Mouse (Mus musculus) CH12.LX (cell line): ENCODE measurements at regions not wholly inside any gene's neighbourhood (a gene's known extent, or its start where the extent isn't known, plus 50 kb on each side); places are given as distances from the start of the nearest gene placed in this dataset.

ENCODE experiments used
- DNase-seq: peaks from one replicate; pipeline ENCODE4 v3.0.0-alpha.2; 2013; ENCODE audit errors: extremely low read depth
- H3K27ac ChIP-seq: 2 replicates; pipeline ENCODE4 v1.5.1; 2012; ENCODE audit warnings: low read depth, mild to moderate bottlenecking, control low read depth, moderate library complexity; ENCODE audit not compliant: insufficient read depth
- H3K27me3 ChIP-seq: replicated peaks from 2 replicates; pipeline ENCODE3; 2012; ENCODE audit warnings: inconsistent platforms
- H3K36me3 ChIP-seq, 2 experiments: replicated peaks in 1 of 2; 2 replicates each; pipeline versions ENCODE3 to v1.6.1; 2012; ENCODE audit warnings: inconsistent platforms in 1 of 2, low read length in 1 of 2, mild to moderate bottlenecking in 1 of 2, mixed read lengths in 1 of 2, moderate library complexity in 1 of 2; ENCODE audit not compliant: control insufficient read depth in 1 of 2, insufficient read depth in 1 of 2
- H3K4me1 ChIP-seq, 2 experiments: 2 replicates each; pipeline ENCODE4 v1.6.1; 2012; ENCODE audit warnings: inconsistent platforms in 1 of 2, moderate library complexity in 1 of 2; ENCODE audit not compliant: insufficient read depth in 2 of 2, control insufficient read depth in 1 of 2
- H3K4me2 ChIP-seq: 2 replicates; pipeline ENCODE4 v1.6.1; 2012; ENCODE audit warnings: low read depth, mild to moderate bottlenecking, control low read depth; ENCODE audit not compliant: poor library complexity, insufficient read depth, severe bottlenecking
- H3K4me3 ChIP-seq, 3 experiments: fragments of 150-350 bp in 1 of 3; sonication (generic) in 1 of 3; replicated peaks in 1 of 3; 2 replicates each; pipeline versions ENCODE3 to v1.5.1; 2011 to 2012; ENCODE audit warnings: low read depth in 2 of 3, low read length in 2 of 3, mild to moderate bottlenecking in 2 of 3, moderate library complexity in 2 of 3, control low read depth in 1 of 3, improper control_type of control experiment in 1 of 3, inconsistent platforms in 1 of 3, mixed read lengths in 1 of 3; ENCODE audit not compliant: poor library complexity in 1 of 3
- H3K79me2 ChIP-seq: replicated peaks from 2 replicates; pipeline ENCODE4 v1.6.1; 2012; ENCODE audit warnings: mild to moderate bottlenecking, moderate library complexity; ENCODE audit not compliant: control insufficient read depth, poor library complexity, insufficient read depth, severe bottlenecking; ENCODE audit errors: extremely low read depth
- H3K9ac ChIP-seq: 2 replicates; pipeline ENCODE4 v1.6.1; 2012; ENCODE audit warnings: low read depth, mild to moderate bottlenecking, control low read depth, moderate library complexity; ENCODE audit not compliant: insufficient read depth
- H3K9me3 ChIP-seq: replicated peaks from 2 replicates; pipeline ENCODE3; 2012; ENCODE audit warnings: low read length, inconsistent platforms, mixed read lengths
- BHLHE40 ChIP-seq: IDR thresholded peaks from 2 replicates; pipeline ENCODE4 v1.6.1; 2011; ENCODE audit warnings: mild to moderate bottlenecking, low read depth, low read length, improper control_type of control experiment
- CHD1 ChIP-seq: IDR thresholded peaks from 2 replicates; pipeline ENCODE4 v1.6.1; 2012; ENCODE audit warnings: low read depth, low read length, improper control_type of control experiment, inconsistent platforms
- E2F4 ChIP-seq: IDR thresholded peaks from 2 replicates; pipeline ENCODE4 v1.6.1; 2011; ENCODE audit warnings: low read depth, low read length, improper control_type of control experiment; ENCODE audit not compliant: insufficient replicate concordance
- IRF4 ChIP-seq: IDR thresholded peaks from 2 replicates; pipeline ENCODE4 v1.6.1; 2014; ENCODE audit warnings: low read depth, mild to moderate bottlenecking, inconsistent platforms, low read length, improper control_type of control experiment
- KAT2A ChIP-seq: IDR thresholded peaks from 2 replicates; pipeline ENCODE4 v1.6.1; 2012; ENCODE audit warnings: low read length, improper control_type of control experiment, inconsistent platforms; ENCODE audit not compliant: insufficient replicate concordance
- MAX ChIP-seq: IDR thresholded peaks from 2 replicates; pipeline ENCODE4 v1.6.1; 2011; ENCODE audit warnings: low read length, improper control_type of control experiment
- MAZ ChIP-seq: IDR thresholded peaks from 2 replicates; pipeline ENCODE4 v1.6.1; 2012; ENCODE audit warnings: low read depth, mild to moderate bottlenecking, inconsistent platforms, low read length, improper control_type of control experiment, moderate library complexity
- MEF2A ChIP-seq: IDR thresholded peaks from 2 replicates; pipeline ENCODE4 v1.6.1; 2014; ENCODE audit warnings: low read depth, mild to moderate bottlenecking, inconsistent platforms, low read length, improper control_type of control experiment, borderline replicate concordance
- POLR2A ChIP-seq: IDR thresholded peaks from 2 replicates; pipeline ENCODE4 v1.6.1; 2011; ENCODE audit warnings: low read depth, mild to moderate bottlenecking, improper control_type of control experiment, low read length
- POLR2AphosphoS2 ChIP-seq: IDR thresholded peaks from 2 replicates; pipeline ENCODE4 v1.6.1; 2011; ENCODE audit warnings: low read depth, low read length, improper control_type of control experiment
- SIN3A ChIP-seq: IDR thresholded peaks from 2 replicates; pipeline ENCODE4 v1.6.1; 2012; ENCODE audit warnings: low read length, improper control_type of control experiment, inconsistent platforms
- USF1 ChIP-seq: IDR thresholded peaks from 2 replicates; pipeline ENCODE4 v1.6.1; 2014; ENCODE audit warnings: low read depth, mild to moderate bottlenecking, inconsistent platforms, low read length, improper control_type of control experiment
- ZMIZ1 ChIP-seq: IDR thresholded peaks from 2 replicates; pipeline ENCODE4 v1.6.1; 2012; ENCODE audit warnings: low read depth, mild to moderate bottlenecking, inconsistent platforms, low read length, improper control_type of control experiment
- ZNF384 ChIP-seq: IDR thresholded peaks from 2 replicates; pipeline ENCODE4 v1.6.1; 2012; ENCODE audit warnings: low read depth, low read length, improper control_type of control experiment, inconsistent platforms
- dilution Hi-C: fragments of 300-500 bp; cut with MboI; formaldehyde crosslinking; loops from 2 replicates; pipeline ENCODE4 v1.14.3; 2020; ENCODE audit warnings: low sequenced_read_pairs; ENCODE audit not compliant: extremely low pct_unique_long_range_greater_than_20kb, extremely low pct_ligation_motif_present
- in situ Hi-C: fragments of 300-500 bp; cut with MboI; formaldehyde crosslinking; loops from 3 replicates; pipeline ENCODE4 v1.14.3; 2019; ENCODE audit warnings: low sequenced_read_pairs, low pct_ligation_motif_present, low pct_unique_long_range_greater_than_20kb, mixed read lengths

GRCm38 (mm10) chr15:21995121-21995826, 553.5 kb upstream of the Cdh18 start:
- H3K9ac ChIP-seq = no peak overlapping the region
- no peak for DNase-seq
- no peaks in the 10 kb centered on the region for H3K36me3 ChIP-seq
- no peak overlapping the region for H3K4me2 ChIP-seq
- no peaks in the 10 kb centered on the region for H3K27me3 ChIP-seq
- in situ Hi-C loops (no loop called here), dilution Hi-C loops (no loop called here)
- no peaks in the 10 kb centered on the region for H3K4me1 ChIP-seq
- no peak for TF ChIP-seq E2F4
- no peak for TF ChIP-seq KAT2A
- TF ChIP-seq, all 38 proteins: peak for 0
- H3K9me3 ChIP-seq = peaks cover 55% of the 10 kb centered on the region
- no peak overlapping the region for H3K27ac ChIP-seq
- H3K4me3 ChIP-seq = no peak overlapping the region
- no peaks in the 10 kb centered on the region for H3K79me2 ChIP-seq

GRCm38 (mm10) chr15:22019977-22020376, 528.8 kb upstream of the Cdh18 start:
- no peak for TF ChIP-seq ZNF384
- no peak for TF ChIP-seq USF1
- TF ChIP-seq ZMIZ1 = no peak
- no peak for TF ChIP-seq POLR2A
- no peak for TF ChIP-seq MEF2A
- TF ChIP-seq POLR2AphosphoS2 = no peak
- no peak for TF ChIP-seq MAZ
- TF ChIP-seq BHLHE40 = no peak
- no peak for TF ChIP-seq SIN3A
- TF ChIP-seq MAX = no peak
- Histone ChIP-seq H3K9me3 (peaks cover 34% of the 10 kb centered on the region), H3K27ac (no peak overlapping the region), H3K4me1 (no peaks in the 10 kb centered on the region), H3K4me2 (no peak overlapping the region), H3K79me2 (no peaks in the 10 kb centered on the region), H3K9ac (no peak overlapping the region), H3K36me3 (no peaks in the 10 kb centered on the region), H3K4me3 (no peak overlapping the region), H3K27me3 (no peaks in the 10 kb centered on the region)
- no peak for DNase-seq
- in situ Hi-C loops = no loop called here
- dilution Hi-C loops = no loop called here

- in situ Hi-C loops = no loop called here
- no peaks in the 10 kb centered on the region for H3K27me3 ChIP-seq
- no peaks in the 10 kb centered on the region for H3K4me1 ChIP-seq
- no peak overlapping the region for H3K4me3 ChIP-seq
- no peak overlapping the region for H3K9ac ChIP-seq
- TF ChIP-seq IRF4 = no peak
- TF ChIP-seq CHD1 = no peak
- peaks cover 17% of the 10 kb centered on the region for H3K9me3 ChIP-seq
- DNase-seq = no peak
- H3K36me3 ChIP-seq = no peaks in the 10 kb centered on the region
- no peak overlapping the region for H3K27ac ChIP-seq
- dilution Hi-C loops = no loop called here
- no peaks in the 10 kb centered on the region for H3K79me2 ChIP-seq
- H3K4me2 ChIP-seq = no peak overlapping the region
Measured at GRCm38 (mm10) chr15:22030215-22030614, 518.6 kb upstream of the Cdh18 start.
